Mouse (Mus musculus): ENCODE results near the gene Nr2e3.
"Not testable (repeated sequence)": the region's sequence is repeated elsewhere in the genome, so short reads cannot be mapped to it uniquely, and the experiment has no call there.

Gene Nr2e3

DNA sequence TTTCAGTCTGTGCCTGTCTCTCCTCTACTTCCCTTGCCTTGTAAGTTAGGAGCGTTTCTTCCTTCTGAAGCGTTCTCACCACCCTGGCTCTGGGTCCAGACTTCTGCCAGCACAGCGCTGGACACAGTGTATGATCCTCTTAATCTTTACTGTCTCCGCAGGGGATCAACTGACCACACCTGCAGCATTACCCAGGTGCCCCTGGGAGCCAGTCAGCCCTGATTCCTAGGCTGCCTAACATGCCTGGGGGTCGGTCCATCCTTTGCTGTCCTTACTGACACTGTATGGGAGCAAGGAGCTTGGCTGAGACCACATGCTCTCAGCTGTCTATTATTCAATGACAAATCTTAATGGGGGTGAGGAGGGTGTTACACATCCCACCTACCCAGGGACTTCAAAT lies 10.5 kb downstream of the Nr2e3 start:
- DNase-seq = no peak

- no peak for DNase-seq
Observed at GRCm38 (mm10) chr9:59949511-59949910, 10.9 kb downstream of the Nr2e3 start.

GRCm38 (mm10) chr9:59948691-59949250 lies 11.7 kb downstream of the Nr2e3 start:
- no peak for DNase-seq

GRCm38 (mm10) chr9:59948226-59948625 lies 12.2 kb downstream of the Nr2e3 start:
- DNase-seq = no peak

GRCm38 (mm10) chr9:59947271-59947670 lies 13.2 kb downstream of the Nr2e3 start:
- no peak for DNase-seq

DNA sequence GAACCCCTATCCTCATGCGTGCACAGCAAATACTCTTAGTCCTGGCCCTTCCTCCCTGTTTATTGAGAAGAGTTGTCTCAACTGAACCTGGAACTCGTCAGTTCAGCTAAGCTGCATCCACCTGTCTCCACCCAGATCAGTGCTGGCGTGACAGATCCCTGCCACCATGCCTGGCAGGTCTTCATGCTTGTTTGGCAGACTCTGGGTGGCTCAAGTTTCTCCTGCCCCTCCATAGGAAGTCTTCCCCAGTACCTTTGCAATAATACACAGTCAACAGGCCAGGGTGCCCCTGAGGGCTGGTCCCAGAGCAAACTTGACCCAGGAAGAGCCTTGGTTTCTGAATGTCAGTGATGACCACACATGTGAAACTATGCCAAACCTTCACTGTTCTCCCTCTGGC lies 15.2 kb downstream of the Nr2e3 start:
- no peak for DNase-seq

GRCm38 (mm10) chr9:59943826-59944225 lies 16.6 kb downstream of the Nr2e3 start:
- no peak for DNase-seq

DNA sequence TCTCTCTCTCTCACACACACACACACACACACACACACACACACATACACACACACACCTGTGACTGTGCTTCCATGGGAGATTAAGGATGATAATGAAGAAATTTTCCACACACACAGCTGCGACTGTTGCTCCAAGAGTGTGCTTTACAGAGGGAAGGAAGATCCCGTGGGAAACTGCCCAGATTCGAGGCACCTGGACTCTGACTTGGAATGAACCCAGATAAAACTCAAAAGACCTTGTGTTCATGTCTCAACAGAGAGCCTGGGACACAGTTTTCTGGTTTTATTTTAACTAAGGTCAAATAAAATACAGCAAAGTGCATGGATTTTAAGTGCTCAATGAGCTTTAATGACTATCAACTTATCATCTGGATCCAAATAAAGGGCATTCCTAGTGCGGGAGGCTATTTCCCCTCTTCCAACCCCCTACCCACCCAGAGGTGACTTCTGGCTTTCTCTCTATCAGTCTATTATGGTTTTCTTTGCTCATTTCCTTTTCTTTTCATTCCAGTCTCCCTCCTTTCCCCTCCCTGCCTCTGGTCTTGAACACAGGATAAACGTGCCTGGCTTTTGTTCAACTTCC lies 17.9 kb downstream of the Nr2e3 start:
- DNase-seq = no peak

DNA sequence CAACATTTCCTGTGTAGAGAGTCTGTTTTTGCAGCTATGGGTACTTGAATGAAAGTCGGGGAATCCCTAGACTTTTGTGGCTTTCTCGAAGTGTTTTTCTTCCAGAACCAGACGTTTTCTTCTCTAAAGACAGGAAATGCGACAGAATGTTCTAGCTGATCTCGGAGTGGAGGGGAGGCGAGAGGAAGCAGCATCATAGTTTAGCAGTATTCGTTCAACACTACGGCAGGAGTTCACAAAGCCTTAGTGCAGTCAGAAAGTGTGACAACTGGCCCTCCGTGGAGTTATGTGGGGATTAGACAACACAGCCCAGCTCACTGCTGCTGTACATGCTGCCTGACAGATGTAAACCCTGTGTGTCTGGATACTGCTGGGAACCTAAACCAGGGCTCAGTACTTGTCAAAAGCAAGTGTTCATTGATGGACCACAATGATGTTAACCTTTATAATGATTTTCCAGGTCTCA lies 18.5 kb downstream of the Nr2e3 start:
- DNase-seq = no peak

DNA sequence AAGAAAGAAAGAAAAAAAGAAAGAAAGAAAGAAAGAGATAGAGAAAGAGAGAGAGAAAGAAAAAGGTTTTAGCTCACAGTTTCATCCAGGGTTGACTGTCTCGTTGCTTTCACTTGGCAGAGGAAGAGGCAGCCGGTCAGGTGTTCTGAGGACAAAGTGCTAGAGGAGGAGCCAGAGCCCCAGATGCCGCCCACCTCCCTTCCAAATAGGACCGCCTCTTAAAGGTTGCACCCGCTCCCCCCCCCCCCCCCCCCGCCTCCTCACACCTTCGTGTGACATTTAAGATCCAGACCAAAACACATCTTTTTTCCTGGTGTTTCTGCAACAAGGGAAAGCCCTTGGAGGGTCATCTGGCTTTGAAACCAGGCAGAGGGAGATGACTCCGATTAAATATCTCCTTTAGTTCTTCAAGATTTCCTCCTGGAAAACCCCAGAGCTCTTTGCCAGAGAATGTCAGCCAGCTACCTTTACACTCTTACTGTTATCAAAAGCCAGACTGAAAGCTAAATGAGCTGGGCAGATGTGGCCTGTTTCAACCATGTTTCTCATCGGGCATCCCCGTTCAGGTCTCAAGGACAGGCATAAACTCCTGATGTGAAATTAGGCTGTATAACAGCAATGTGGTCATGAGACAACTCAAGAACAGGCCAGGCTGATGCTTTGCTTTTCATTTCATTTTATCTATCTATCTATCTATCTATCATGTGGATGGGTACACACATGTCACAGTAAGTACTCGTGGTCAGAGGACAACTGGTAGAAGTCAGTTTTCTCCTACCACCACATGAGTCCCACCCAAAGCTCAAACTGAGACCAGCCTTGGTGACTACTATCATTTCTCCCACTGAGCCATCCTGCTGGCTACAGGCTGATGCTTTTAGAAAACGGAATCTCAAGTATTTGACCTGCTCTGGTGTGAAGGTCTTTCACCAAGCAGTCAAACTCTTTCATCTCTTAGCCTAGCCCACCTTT lies 19.3 kb downstream of the Nr2e3 start:
- no peak for DNase-seq

GRCm38 (mm10) chr9:59939691-59940090 lies 20.8 kb downstream of the Nr2e3 start:
- DNase-seq = no peak

DNA sequence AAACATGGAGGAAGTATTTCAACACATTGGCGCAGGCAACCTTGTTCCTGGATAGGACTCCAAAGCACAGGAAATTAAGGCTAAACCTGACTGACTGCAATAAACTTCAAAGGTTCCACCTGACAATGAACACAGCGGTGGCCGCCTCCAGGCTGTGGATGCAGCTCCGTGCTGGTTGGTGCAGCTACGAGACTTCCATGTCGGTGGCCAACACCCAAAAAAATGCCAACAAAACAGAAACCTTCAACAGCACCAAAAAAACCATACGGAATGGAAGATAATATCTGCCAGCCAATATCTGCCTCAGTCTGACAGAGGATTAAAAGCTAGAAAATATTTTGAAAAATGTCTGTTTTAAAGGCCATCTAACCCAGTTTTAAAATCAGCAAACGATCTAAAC lies 21.9 kb downstream of the Nr2e3 start:
- DNase-seq = no peak

- DNase-seq = not testable (repeated sequence)
Observed at GRCm38 (mm10) chr9:59935866-59936265, 24.6 kb downstream of the Nr2e3 start.

DNA sequence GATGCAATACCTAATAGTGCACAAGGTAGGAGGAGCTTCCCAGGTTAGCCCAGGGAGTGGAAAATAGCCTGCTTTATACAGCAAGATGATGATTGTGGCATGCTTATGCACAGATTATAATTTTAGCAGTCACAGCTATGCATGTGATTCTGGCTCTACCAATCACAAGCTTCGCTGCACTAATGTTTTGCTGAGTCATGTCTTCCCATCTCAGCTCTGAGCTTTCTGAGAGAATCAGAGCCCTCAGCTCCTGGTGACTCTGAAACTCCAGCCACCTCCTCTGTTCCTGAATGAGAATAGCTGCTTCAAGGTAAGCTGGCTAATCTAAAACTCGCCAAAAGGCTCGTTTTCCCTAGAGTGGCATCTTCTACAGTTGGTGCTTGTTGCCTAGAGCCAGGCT lies 30.2 kb downstream of the Nr2e3 start:
- no peak for DNase-seq

GRCm38 (mm10) chr9:59914761-59915160 lies 45.7 kb downstream of the Nr2e3 start:
- no peak for DNase-seq

GRCm38 (mm10) chr9:59903382-59903781 lies 57.1 kb downstream of the Nr2e3 start:
- DNase-seq = no peak

All from cerebellum, adult 18-20 months (tissue).